25 mouse cellular contexts compared by ENCODE assay signal in genomic region chr1:130938192-130938591, GRCm38 (mm10). TPM values are rescaled to one million over a fixed set of nuclear protein-coding genes. Genes with fewer than 3 reads are reported as not detected.
DNase-seq lines count a peak whose midpoint lies in the region; ATAC-seq lines count a peak whose summit lies in the region.
"Had no signal": no experiment of that assay in that cellular context is flagged by ENCODE, and none has a peak within 500 bp of the region (broad histone marks: within the 10 kb centered on the region; RNA-seq: fewer than 3 reads in every experiment).

No protein-coding gene starts in this region.

- H3K27me3 ChIP-seq in forebrain, embryonic 16.5 days (replicated peaks; ENCODE audit: control insufficient read depth, insufficient read depth, low read length), result no peaks in the 10 kb centered on the region
- no peaks in the 10 kb centered on the region for H3K27me3 ChIP-seq in forebrain, embryonic 12.5 days
- no peaks in the 10 kb centered on the region for H3K27me3 ChIP-seq in midbrain, embryonic 14.5 days (ENCODE audit: control insufficient read depth, insufficient read depth, low read length)
- no peaks in the 10 kb centered on the region for H3K27me3 ChIP-seq in midbrain, embryonic 13.5 days
- no peaks in the 10 kb centered on the region for H3K27me3 ChIP-seq in hindbrain, embryonic 14.5 days (ENCODE audit: control insufficient read depth, insufficient read depth, low read length)

- H3K4me2 ChIP-seq in forebrain, embryonic 16.5 days (ENCODE audit: low read length), result no peak overlapping the region
- no peak overlapping the region for H3K4me2 ChIP-seq in forebrain, embryonic 12.5 days
- no peak overlapping the region for H3K4me2 ChIP-seq in midbrain, embryonic 14.5 days (ENCODE audit: low read length)
- no peak overlapping the region for H3K4me2 ChIP-seq in midbrain, embryonic 13.5 days (replicated peaks)
- no peak overlapping the region for H3K4me2 ChIP-seq in hindbrain, embryonic 14.5 days (replicated peaks)
- H3K4me2 ChIP-seq: heart, embryonic 13.5 days had no signal

- H3K36me3 ChIP-seq in forebrain, embryonic 16.5 days (ENCODE audit: control insufficient read depth, insufficient read depth), result no peaks in the 10 kb centered on the region
- H3K36me3 ChIP-seq in forebrain, embryonic 12.5 days (replicated peaks), result no peaks in the 10 kb centered on the region
- H3K36me3 ChIP-seq in midbrain, embryonic 14.5 days (ENCODE audit: control insufficient read depth, insufficient read depth, low read length), result no peaks in the 10 kb centered on the region
- no peaks in the 10 kb centered on the region for H3K36me3 ChIP-seq in midbrain, embryonic 13.5 days
- H3K36me3 ChIP-seq in hindbrain, embryonic 14.5 days (replicated peaks; ENCODE audit: control insufficient read depth, insufficient read depth), result no peaks in the 10 kb centered on the region
- H3K36me3 ChIP-seq: heart, embryonic 13.5 days had no signal

- H3K9ac ChIP-seq in forebrain, embryonic 16.5 days (replicated peaks; ENCODE audit: low read depth, low read length), result no peak overlapping the region
- H3K9ac ChIP-seq in forebrain, embryonic 12.5 days, result no peak overlapping the region
- H3K9ac ChIP-seq in midbrain, embryonic 14.5 days (replicated peaks; ENCODE audit: low read length), result no peak overlapping the region
- no peak overlapping the region for H3K9ac ChIP-seq in midbrain, embryonic 13.5 days (replicated peaks)
- H3K9ac ChIP-seq in hindbrain, embryonic 14.5 days, result no peak overlapping the region
- H3K9ac ChIP-seq: heart, embryonic 13.5 days had no signal

- DNase-seq in cerebellum, postnatal 14 days, result peak; percentile 72 to 80
- no peak for DNase-seq in cerebellum, adult 9-11 months
- peak; percentile 53 for DNase-seq in midbrain, embryonic 14.5 days
- DNase-seq in hindbrain, embryonic 14.5 days (ENCODE audit: low spot score), result peak; percentile 53
- DNase-seq in urinary bladder, postnatal 4 days (ENCODE audit: low spot score in 2 of 2), result no peak
- DNase-seq: adrenal gland, postnatal 14 days; gastrocnemius, postnatal 36 days; heart, adult 2 months; heart, postnatal 14 days; kidney, adult 18-20 months; layer of hippocampus, adult 9-11 months; lung, postnatal 4 days; retina, postnatal 1 day; thymus, postnatal 14 days had no signal

- no peak overlapping the region for H3K4me3 ChIP-seq in forebrain, embryonic 16.5 days (replicated peaks; ENCODE audit: low read length)
- H3K4me3 ChIP-seq in forebrain, embryonic 12.5 days (replicated peaks), result no peak overlapping the region
- H3K4me3 ChIP-seq in midbrain, embryonic 14.5 days (replicated peaks; ENCODE audit: low read depth, low read length), result no peak overlapping the region
- H3K4me3 ChIP-seq in midbrain, embryonic 13.5 days (replicated peaks), result no peak overlapping the region
- no peak overlapping the region for H3K4me3 ChIP-seq in hindbrain, embryonic 14.5 days (replicated peaks; ENCODE audit: low read length)
- H3K4me3 ChIP-seq: heart, adult 2 months; heart, embryonic 13.5 days; left cerebral cortex, adult 2 months had no signal

- H3K27ac ChIP-seq in forebrain, embryonic 16.5 days (ENCODE audit: low read length), result no peak overlapping the region
- H3K27ac ChIP-seq in forebrain, embryonic 12.5 days, result no peak overlapping the region
- no peak overlapping the region for H3K27ac ChIP-seq in midbrain, embryonic 14.5 days (replicated peaks; ENCODE audit: low read depth, low read length)
- no peak overlapping the region for H3K27ac ChIP-seq in midbrain, embryonic 13.5 days
- no peak overlapping the region for H3K27ac ChIP-seq in hindbrain, embryonic 14.5 days
- H3K27ac ChIP-seq: heart, adult 2 months; heart, embryonic 13.5 days; kidney, postnatal 0 days; left cerebral cortex, adult 2 months had no signal

- H3K4me1 ChIP-seq in forebrain, embryonic 16.5 days (replicated peaks; ENCODE audit: control insufficient read depth, insufficient read depth, low read length), result peaks cover 4% of the 10 kb centered on the region; the same call in 1 of the 2 replicates
- no peaks in the 10 kb centered on the region for H3K4me1 ChIP-seq in forebrain, embryonic 12.5 days
- H3K4me1 ChIP-seq in midbrain, embryonic 14.5 days (ENCODE audit: control insufficient read depth, insufficient read depth, low read length), result no peaks in the 10 kb centered on the region
- 0 out of 2 replicates have a peak, but pooled peaks cover 4% of the 10 kb centered on the region for H3K4me1 ChIP-seq in midbrain, embryonic 13.5 days (replicated peaks)
- H3K4me1 ChIP-seq in hindbrain, embryonic 14.5 days (replicated peaks; ENCODE audit: control insufficient read depth, insufficient read depth, low read length), result 0 out of 2 replicates have a peak, but pooled peaks cover 5% of the 10 kb centered on the region
- H3K4me1 ChIP-seq: heart, embryonic 13.5 days had no signal

- 0 out of 2 replicates have a peak, but pooled peaks have one; percentile 10 for ATAC-seq in forebrain, embryonic 16.5 days
- no peak for ATAC-seq in forebrain, embryonic 12.5 days (ENCODE audit: low FRiP score)
- ATAC-seq in midbrain, embryonic 14.5 days (ENCODE audit: low FRiP score, low TSS enrichment), result 0 out of 2 replicates have a peak, but pooled peaks have one; percentile 24
- no peak for ATAC-seq in midbrain, embryonic 13.5 days
- ATAC-seq in hindbrain, embryonic 14.5 days (ENCODE audit: low FRiP score), result peak; percentile 75; the same call in 1 of the 2 replicates

- H3K9me3 ChIP-seq in forebrain, embryonic 16.5 days (ENCODE audit: control insufficient read depth, low read length), result no peaks in the 10 kb centered on the region
- H3K9me3 ChIP-seq in forebrain, embryonic 12.5 days, result no peaks in the 10 kb centered on the region
- no peaks in the 10 kb centered on the region for H3K9me3 ChIP-seq in midbrain, embryonic 14.5 days (ENCODE audit: control insufficient read depth, low read length)
- H3K9me3 ChIP-seq in midbrain, embryonic 13.5 days, result no peaks in the 10 kb centered on the region
- no peaks in the 10 kb centered on the region for H3K9me3 ChIP-seq in hindbrain, embryonic 14.5 days (ENCODE audit: control insufficient read depth, low read length)
- H3K9me3 ChIP-seq: heart, embryonic 13.5 days had no signal

- whole genome bisulfite sequencing in forebrain, embryonic 16.5 days, result 39% methylated on average over 7 of the region's 7 CpGs
- WGBS in forebrain, embryonic 12.5 days, result 68% methylated on average over 7 of the region's 7 CpGs
- WGBS in midbrain, embryonic 14.5 days, result 41% methylated on average over 7 of the region's 7 CpGs
- WGBS in midbrain, embryonic 13.5 days, result 52% methylated on average over 7 of the region's 7 CpGs
- 53% methylated on average over 7 of the region's 7 CpGs for WGBS in hindbrain, embryonic 14.5 days

RNA-seq across cellular contexts. Expression of gene Il19, which starts 1.7 kb away (rescaled TPM):
- not detected in 2 replicates for polyA plus RNA-seq in forebrain, embryonic 16.5 days (2015; fragmentation: Nextera tagmentation; extraction: Ambion mirVana)
- not detected in 2 replicates for polyA plus RNA-seq in forebrain, embryonic 12.5 days (2016; fragmentation: Nextera tagmentation; extraction: Ambion mirVana)
- not detected in 2 replicates for polyA plus RNA-seq in midbrain, embryonic 14.5 days (2014; fragmentation: Nextera tagmentation; extraction: Ambion mirVana)
- not detected in 2 replicates for polyA plus RNA-seq in midbrain, embryonic 13.5 days (2015; fragmentation: Nextera tagmentation; extraction: Ambion mirVana)
- not detected in 2 replicates for polyA plus RNA-seq in hindbrain, embryonic 14.5 days (2014; fragmentation: Nextera tagmentation; extraction: Ambion mirVana)
- polyA plus RNA-seq: heart, adult 2 months; heart, embryonic 13.5 days; kidney, postnatal 0 days; large intestine, adult 2 months; liver, adult 2 months; liver, embryonic 16.5 days; lung, embryonic 16.5 days; stomach, embryonic 14.5 days had no signal

RNA-seq across cellular contexts. Expression of gene Il20, which starts 26.9 kb away (rescaled TPM):
- polyA plus RNA-seq in forebrain, embryonic 16.5 days (2015; fragmentation: Nextera tagmentation; extraction: Ambion mirVana), result not detected in 2 replicates
- polyA plus RNA-seq in forebrain, embryonic 12.5 days (2016; fragmentation: Nextera tagmentation; extraction: Ambion mirVana), result not detected in 2 replicates
- polyA plus RNA-seq in midbrain, embryonic 14.5 days (2014; fragmentation: Nextera tagmentation; extraction: Ambion mirVana), result not detected in 2 replicates
- polyA plus RNA-seq in midbrain, embryonic 13.5 days (2015; fragmentation: Nextera tagmentation; extraction: Ambion mirVana), result not detected in 2 replicates
- not detected in 2 replicates for polyA plus RNA-seq in hindbrain, embryonic 14.5 days (2014; fragmentation: Nextera tagmentation; extraction: Ambion mirVana)
- polyA plus RNA-seq: heart, adult 2 months; heart, embryonic 13.5 days; kidney, postnatal 0 days; large intestine, adult 2 months; liver, adult 2 months; liver, embryonic 16.5 days; lung, embryonic 16.5 days; stomach, embryonic 14.5 days had no signal

RNA-seq across cellular contexts. Expression of gene Il24, which starts 50.9 kb away (rescaled TPM):
- not detected in 2 replicates for polyA plus RNA-seq in forebrain, embryonic 16.5 days (2015; fragmentation: Nextera tagmentation; extraction: Ambion mirVana)
- polyA plus RNA-seq in forebrain, embryonic 12.5 days (2016; fragmentation: Nextera tagmentation; extraction: Ambion mirVana), result not detected in 2 replicates
- not detected in 2 replicates for polyA plus RNA-seq in midbrain, embryonic 14.5 days (2014; fragmentation: Nextera tagmentation; extraction: Ambion mirVana)
- not detected in 2 replicates for polyA plus RNA-seq in midbrain, embryonic 13.5 days (2015; fragmentation: Nextera tagmentation; extraction: Ambion mirVana)
- polyA plus RNA-seq in hindbrain, embryonic 14.5 days (2014; fragmentation: Nextera tagmentation; extraction: Ambion mirVana), result not detected in 2 replicates
- polyA plus RNA-seq: heart, adult 2 months; heart, embryonic 13.5 days; kidney, postnatal 0 days; large intestine, adult 2 months; liver, adult 2 months; liver, embryonic 16.5 days; lung, embryonic 16.5 days; stomach, embryonic 14.5 days had no signal

Comparison
In these comparisons a context has a peak if more than half of its experiments do, and no peak if none do; other contexts are left out.
1. DNase-seq: peak in cerebellum, postnatal 14 days (2 of 2), midbrain, embryonic 14.5 days (single experiment) and hindbrain, embryonic 14.5 days (single experiment); none in cerebellum, adult 9-11 months (single experiment) and urinary bladder, postnatal 4 days (0 of 2).
2. ATAC-seq: peak in forebrain, embryonic 16.5 days (single experiment), midbrain, embryonic 14.5 days (single experiment) and hindbrain, embryonic 14.5 days (single experiment); none in forebrain, embryonic 12.5 days (single experiment) and midbrain, embryonic 13.5 days (single experiment).